9 mouse cellular contexts compared by ENCODE assay signal in the genomic region with DNA sequence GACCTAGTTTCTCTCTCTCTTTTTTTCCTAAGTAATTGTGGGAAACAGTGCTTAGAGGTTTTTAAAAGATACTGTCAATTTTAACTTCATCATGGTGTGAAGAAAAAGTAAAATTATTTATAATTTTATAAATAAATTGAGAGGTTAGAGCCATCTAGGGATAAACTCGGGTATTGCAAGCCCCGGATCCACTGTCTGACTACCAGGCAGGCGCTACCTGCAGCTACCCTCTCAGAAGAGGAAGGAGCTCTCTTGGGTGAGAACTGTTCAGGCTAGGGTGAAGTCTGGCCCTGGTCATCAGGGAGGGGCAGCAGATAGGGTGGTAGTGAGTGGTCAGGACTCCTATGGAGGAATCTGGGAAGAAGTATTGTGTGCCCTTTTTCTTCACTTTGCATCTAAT.
DNase-seq lines count a peak whose midpoint lies in the region; ATAC-seq and TF ChIP-seq lines count a peak whose summit lies in the region.
"Had no signal": no experiment of that assay in that cellular context is flagged by ENCODE, and none has a peak within 500 bp of the region (broad histone marks: within the 10 kb centered on the region; RNA-seq: fewer than 3 reads in every experiment).

No protein-coding gene starts in this region.

- no peaks in the 10 kb centered on the region for H3K4me1 ChIP-seq in hindbrain, postnatal 0 days (ENCODE audit: insufficient read depth, low read length)
- H3K4me1 ChIP-seq in hindbrain, embryonic 10.5 days (replicated peaks) = peaks cover 9% of the 10 kb centered on the region
- H3K4me1 ChIP-seq in thymus, adult 2 months (replicated peaks; ENCODE audit: control insufficient read depth, insufficient read depth, low read length) = no peaks in the 10 kb centered on the region
- H3K4me1 ChIP-seq in liver, embryonic 14.5 days (replicated peaks; ENCODE audit: control insufficient read depth in 2 of 2, insufficient read depth in 2 of 2, low read length in 1 of 2) = no peaks in the 10 kb centered on the region
- H3K4me1 ChIP-seq: embryonic facial prominence, embryonic 12.5 days had no signal

- H3K4me2 ChIP-seq in hindbrain, postnatal 0 days (ENCODE audit: low read depth, low read length) = no peak overlapping the region
- no peak overlapping the region for H3K4me2 ChIP-seq in liver, embryonic 14.5 days (ENCODE audit: low read depth)
- H3K4me2 ChIP-seq: embryonic facial prominence, embryonic 12.5 days; neural tube, embryonic 13.5 days had no signal

- no peak overlapping the region for H3K4me3 ChIP-seq in hindbrain, postnatal 0 days (ENCODE audit: low read length)
- H3K4me3 ChIP-seq in hindbrain, embryonic 10.5 days = no peak overlapping the region
- H3K4me3 ChIP-seq in thymus, adult 2 months (ENCODE audit: control insufficient read depth, insufficient read depth, low read length) = no peak overlapping the region
- no peak overlapping the region for H3K4me3 ChIP-seq in liver, embryonic 14.5 days (ENCODE audit: insufficient read depth in 1 of 2, low read depth in 2 of 2, low read length in 2 of 2)
- H3K4me3 ChIP-seq: embryonic facial prominence, embryonic 12.5 days; neural tube, embryonic 13.5 days had no signal

- H3K9me3 ChIP-seq in hindbrain, postnatal 0 days (ENCODE audit: low read length) = no peaks in the 10 kb centered on the region
- no peaks in the 10 kb centered on the region for H3K9me3 ChIP-seq in hindbrain, embryonic 10.5 days
- no peaks in the 10 kb centered on the region for H3K9me3 ChIP-seq in liver, embryonic 14.5 days (ENCODE audit: control insufficient read depth, low read length)
- H3K9me3 ChIP-seq: embryonic facial prominence, embryonic 12.5 days; neural tube, embryonic 13.5 days had no signal

- TF ChIP-seq EP300 in liver, embryonic 14.5 days (IDR thresholded peaks at IDR 0.05; ENCODE audit: low read depth) = no peak

- no peak overlapping the region for H3K9ac ChIP-seq in hindbrain, postnatal 0 days (replicated peaks; ENCODE audit: low read length)
- H3K9ac ChIP-seq in liver, embryonic 14.5 days (replicated peaks) = no peak overlapping the region
- H3K9ac ChIP-seq: embryonic facial prominence, embryonic 12.5 days; neural tube, embryonic 13.5 days had no signal

- TF ChIP-seq CTCF in hindbrain, postnatal 0 days (IDR thresholded peaks at IDR 0.05; ENCODE audit: low read depth) = peak; percentile 59
- TF ChIP-seq CTCF in thymus, adult 2 months (IDR thresholded peaks at IDR 0.05; ENCODE audit: borderline replicate concordance, control insufficient read depth, extremely low read depth, insufficient read depth, low read length, poor library complexity) = no peak
- TF ChIP-seq CTCF in liver, embryonic 14.5 days (IDR thresholded peaks at IDR 0.05; ENCODE audit: low read depth) = peak; percentile 56

- peak; percentile 67 for DNase-seq in hindbrain, postnatal 0 days (ENCODE audit: low spot score)
- no peak for DNase-seq in hindbrain, embryonic 10.5 days (ENCODE audit: low spot score)
- DNase-seq in thymus, adult 2 months = peak; percentile 43
- DNase-seq in thymus, adult 18-20 months = no peak
- peak; percentile 54 for DNase-seq in brain, adult 2 months (ENCODE audit: low read depth, low spot score)
- no peak for DNase-seq in liver, embryonic 14.5 days (ENCODE audit: low read depth in 3 of 3, low spot score in 3 of 3)
- peak; percentile 58 for DNase-seq in thymus, postnatal 14 days

- no peaks in the 10 kb centered on the region for H3K36me3 ChIP-seq in hindbrain, postnatal 0 days (ENCODE audit: insufficient read depth, low read length)
- peaks cover 10% of the 10 kb centered on the region; the same call in 1 of the 2 replicates for H3K36me3 ChIP-seq in hindbrain, embryonic 10.5 days
- H3K36me3 ChIP-seq in thymus, adult 2 months (ENCODE audit: control insufficient read depth, insufficient read depth, low read length) = no peaks in the 10 kb centered on the region
- H3K36me3 ChIP-seq in liver, embryonic 14.5 days (replicated peaks; ENCODE audit: control insufficient read depth, insufficient read depth, low read depth) = no peaks in the 10 kb centered on the region
- H3K36me3 ChIP-seq: neural tube, embryonic 13.5 days had no signal

- TF ChIP-seq POLR2A in thymus, adult 2 months (IDR thresholded peaks at IDR 0.05; ENCODE audit: control insufficient read depth, extremely low read depth, insufficient read depth, low read length, poor library complexity) = no peak

- 37% methylated on average over 3 of the region's 3 CpGs for WGBS in hindbrain, postnatal 0 days
- 24% methylated on average over 3 of the region's 3 CpGs for WGBS in hindbrain, embryonic 10.5 days
- 24% methylated on average over 3 of the region's 3 CpGs for whole genome bisulfite sequencing in thymus, adult 2 months
- WGBS in liver, embryonic 14.5 days (ENCODE audit: insufficient replicate concordance) = 24% methylated on average over 3 of the region's 3 CpGs

- H3K27me3 ChIP-seq in hindbrain, postnatal 0 days (ENCODE audit: insufficient read depth, low read length) = no peaks in the 10 kb centered on the region
- H3K27me3 ChIP-seq in hindbrain, embryonic 10.5 days (ENCODE audit: insufficient read depth, poor library complexity, severe bottlenecking) = no peaks in the 10 kb centered on the region
- no peaks in the 10 kb centered on the region for H3K27me3 ChIP-seq in thymus, adult 2 months (ENCODE audit: control insufficient read depth, insufficient read depth, low read length)
- H3K27me3 ChIP-seq in liver, embryonic 14.5 days (ENCODE audit: control insufficient read depth, insufficient read depth, low read length) = no peaks in the 10 kb centered on the region
- H3K27me3 ChIP-seq: embryonic facial prominence, embryonic 12.5 days; neural tube, embryonic 13.5 days had no signal

- no peak for ATAC-seq in hindbrain, postnatal 0 days
- no peak for ATAC-seq in liver, embryonic 14.5 days (ENCODE audit: insufficient read depth)

- no peak overlapping the region for H3K27ac ChIP-seq in hindbrain, postnatal 0 days
- no peak overlapping the region for H3K27ac ChIP-seq in hindbrain, embryonic 10.5 days
- H3K27ac ChIP-seq in thymus, adult 2 months (ENCODE audit: control insufficient read depth, insufficient read depth, low read length) = no peak overlapping the region
- no peak overlapping the region for H3K27ac ChIP-seq in liver, embryonic 14.5 days
- H3K27ac ChIP-seq: embryonic facial prominence, embryonic 12.5 days; neural tube, embryonic 13.5 days had no signal

Comparison
In these comparisons a context has a peak if more than half of its experiments do, and no peak if none do; other contexts are left out.
1. DNase-seq: peak in hindbrain, postnatal 0 days (single experiment), thymus, adult 2 months (single experiment), brain, adult 2 months (single experiment) and thymus, postnatal 14 days (single experiment); none in hindbrain, embryonic 10.5 days (single experiment), thymus, adult 18-20 months (0 of 2) and liver, embryonic 14.5 days (0 of 3).